Mouse (Mus musculus): ENCODE measurements around the gene Parva. TPM values are rescaled to one million over a fixed set of nuclear protein-coding genes. Genes with fewer than 3 reads are reported as not detected.

The Parva gene
- total RNA-seq, 2 experiments from 2014 or later: 49.3 to 50.9 TPM

- no peak for DNase-seq
These were observed 87.4 kb downstream of the Parva start for GRCm38 (mm10) chr7:112514636-112515193.

GRCm38 (mm10) chr7:112525465-112525864 is 98.2 kb downstream of the Parva start:
- no peak for DNase-seq

GRCm38 (mm10) chr7:112526226-112526625 is 98.9 kb downstream of the Parva start:
- no peak for DNase-seq

GRCm38 (mm10) chr7:112527230-112527629 is 99.9 kb downstream of the Parva start:
- no peak for DNase-seq

- no peak for DNase-seq
These were observed 100.8 kb downstream of the Parva start for GRCm38 (mm10) chr7:112528059-112528458.

GRCm38 (mm10) chr7:112528582-112529360 is 101.5 kb downstream of the Parva start:
- DNase-seq: no peak

- DNase-seq: no peak
These were observed 103.6 kb downstream of the Parva start for GRCm38 (mm10) chr7:112530924-112531323.

GRCm38 (mm10) chr7:112534148-112534547 is 106.8 kb downstream of the Parva start:
- no peak for DNase-seq

- peak; percentile 48 to 64 for DNase-seq
These were observed 108.2 kb downstream of the Parva start for GRCm38 (mm10) chr7:112535408-112535921.

GRCm38 (mm10) chr7:112549136-112549535 is 121.8 kb downstream of the Parva start:
- no peak for DNase-seq

GRCm38 (mm10) chr7:112561504-112561903 is 134.2 kb downstream of the Parva start:
- DNase-seq: no peak

GRCm38 (mm10) chr7:112567004-112567403 is 139.7 kb downstream of the Parva start:
- no peak for DNase-seq

- DNase-seq: no peak
These were observed 141.7 kb downstream of the Parva start for GRCm38 (mm10) chr7:112568961-112569360.

- DNase-seq: no peak
These were observed 154.3 kb downstream of the Parva start for GRCm38 (mm10) chr7:112581621-112582020.

- DNase-seq: no peak
These were observed 155.6 kb downstream of the Parva start for GRCm38 (mm10) chr7:112582882-112583405.

- DNase-seq: no peak
These were observed 160.1 kb downstream of the Parva start for GRCm38 (mm10) chr7:112587449-112587848.

- DNase-seq: no peak
These were observed 162.2 kb downstream of the Parva start for GRCm38 (mm10) chr7:112589530-112589929.

- no peak for DNase-seq
These were observed 166.3 kb downstream of the Parva start for GRCm38 (mm10) chr7:112593586-112593985.

- DNase-seq: no peak
These were observed 168.0 kb downstream of the Parva start for GRCm38 (mm10) chr7:112595226-112595850.

GRCm38 (mm10) chr7:112599650-112600049 is 172.3 kb downstream of the Parva start:
- no peak for DNase-seq

GRCm38 (mm10) chr7:112600163-112600562 is 172.9 kb downstream of the Parva start:
- DNase-seq: no peak

- DNase-seq: no peak
These were observed 175.7 kb downstream of the Parva start for GRCm38 (mm10) chr7:112602966-112603365.

GRCm38 (mm10) chr7:112603496-112604170 is 176.3 kb downstream of the Parva start:
- no peak for DNase-seq

Measured in layer of hippocampus, postnatal 36 days (tissue).